Mouse (Mus musculus) myocyte (in vitro differentiated cells): Measurements from ENCODE around the gene Zfyve16. TPM values are rescaled to one million over a fixed set of nuclear protein-coding genes. Genes with fewer than 3 reads are reported as not detected.

Source experiments
- H3K27me3 ChIP-seq: one replicate; pipeline ENCODE4 v1.6.1; 2011; ENCODE audit not compliant: control insufficient read depth, insufficient read depth, insufficient read length
- H3K36me3 ChIP-seq: one replicate; pipeline ENCODE4 v1.6.1; 2011; ENCODE audit not compliant: control insufficient read depth, insufficient read depth
- H3K4me2 ChIP-seq: one replicate; pipeline ENCODE4 v1.6.1; 2011; ENCODE audit warnings: low read depth, control low read depth
- H3K4me3 ChIP-seq: one replicate; pipeline ENCODE4 v1.5.1; 2011; ENCODE audit warnings: mild to moderate bottlenecking, control low read depth, moderate library complexity
- H3K79me2 ChIP-seq: one replicate; pipeline ENCODE4 v1.6.1; 2011; ENCODE audit not compliant: control insufficient read depth, insufficient read depth
- H3ac ChIP-seq: one replicate; pipeline ENCODE4 v1.6.1; 2011; ENCODE audit not compliant: control insufficient read depth, insufficient read length
- CEBPB ChIP-seq: IDR thresholded peaks from 2 replicates; pipeline ENCODE4 v1.6.1; 2011; ENCODE audit warnings: mild to moderate bottlenecking, moderate library complexity; ENCODE audit not compliant: poor library complexity, insufficient read depth, severe bottlenecking
- E2F4 ChIP-seq: IDR thresholded peaks from one replicate; pipeline ENCODE4 v1.6.1; 2011; ENCODE audit warnings: mild to moderate bottlenecking, control low read depth, moderate library complexity; ENCODE audit not compliant: insufficient read depth
- MAX ChIP-seq: IDR thresholded peaks from one replicate; pipeline ENCODE4 v1.6.1; 2011; ENCODE audit warnings: low read depth, mild to moderate bottlenecking, control low read depth
- MYOD1 ChIP-seq, 3 experiments: IDR thresholded peaks; one replicate each; pipeline ENCODE4 v1.6.1; 2011; ENCODE audit warnings: control low read depth in 2 of 3, low read depth in 2 of 3, mild to moderate bottlenecking in 2 of 3, moderate library complexity in 1 of 3; ENCODE audit not compliant: insufficient read length in 2 of 3, control insufficient read depth in 1 of 3
- MYOG ChIP-seq, 3 experiments: IDR thresholded peaks; one replicate each; pipeline ENCODE4 v1.6.1; 2011; ENCODE audit warnings: control low read depth in 2 of 3, low read depth in 2 of 3, mild to moderate bottlenecking in 2 of 3; ENCODE audit not compliant: insufficient read length in 2 of 3, control insufficient read depth in 1 of 3, insufficient read depth in 1 of 3
- POLR2A ChIP-seq: IDR thresholded peaks from one replicate; pipeline ENCODE4 v1.6.1; 2011; ENCODE audit warnings: low read depth, mild to moderate bottlenecking, control low read depth, moderate library complexity; ENCODE audit not compliant: insufficient read length
- POLR2AphosphoS2 ChIP-seq: IDR thresholded peaks from one replicate; pipeline ENCODE4 v1.6.1; 2011; ENCODE audit warnings: low read depth, control low read depth; ENCODE audit not compliant: insufficient read length
- REST ChIP-seq: IDR thresholded peaks from one replicate; pipeline ENCODE4 v1.6.1; 2011; ENCODE audit warnings: mild to moderate bottlenecking, control low read depth, moderate library complexity; ENCODE audit not compliant: insufficient read depth, insufficient read length
- SRF ChIP-seq: IDR thresholded peaks from one replicate; pipeline ENCODE4 v1.6.1; 2011; ENCODE audit warnings: low read depth; ENCODE audit not compliant: control insufficient read depth, insufficient read length
- TCF12 ChIP-seq: IDR thresholded peaks from one replicate; pipeline ENCODE4 v1.6.1; 2011; ENCODE audit warnings: mild to moderate bottlenecking, control low read depth; ENCODE audit not compliant: poor library complexity, insufficient read depth, severe bottlenecking
- TCF3 ChIP-seq: IDR thresholded peaks from one replicate; pipeline ENCODE4 v1.6.1; 2011; ENCODE audit warnings: low read depth, control low read depth; ENCODE audit not compliant: insufficient read length
- USF1 ChIP-seq: IDR thresholded peaks from one replicate; pipeline ENCODE4 v1.6.1; 2011; ENCODE audit warnings: low read depth, mild to moderate bottlenecking, control low read depth, moderate library complexity
- polyA plus RNA-seq: library from polyadenylated mRNA; unstranded; fragments of >200 nt; fragmentation: generic; extraction: Trizol; gene quantifications from one replicate; pipeline ENCODE4 v1.2.1, GENCODE M21; 2012; ENCODE audit warnings: missing spikeins

Zfyve16 gene
- polyA plus RNA-seq, 1 experiment: 3.6 TPM

- H3K4me2 ChIP-seq: peak within 1 kb of the TSS; percentile 13
- peak; percentile 67 for TF ChIP-seq POLR2AphosphoS2
- no peak for TF ChIP-seq TCF3
- no peak within 1 kb of the TSS for H3K4me3 ChIP-seq
These were observed 46.7 kb downstream of the Zfyve16 start, which contains the start of gene Fam151b for GRCm38 (mm10) chr13:92483852-92484463. Gene Fam151b (minus strand): TSS chr13:92484015.

GRCm38 (mm10) chr13:92483348-92483747 lies 47.3 kb downstream of the Zfyve16 start:
- no peaks in the 10 kb centered on the region for H3K79me2 ChIP-seq
- H3K4me2 ChIP-seq: peak overlapping the region; percentile 13
- no peak overlapping the region for H3ac ChIP-seq
- no peak overlapping the region for H3K4me3 ChIP-seq
- no peak for TF ChIP-seq TCF12
- no peak for TF ChIP-seq MAX
- TF ChIP-seq E2F4: no peak
- no peak for TF ChIP-seq MYOD1 (IDR thresholded peaks at IDR 0.05; ENCODE audit: control insufficient read depth in 1 of 3, insufficient read length in 2 of 3, low read depth in 2 of 3)
- no peak for TF ChIP-seq USF1
- TF ChIP-seq POLR2AphosphoS2: no peak
- TF ChIP-seq MYOG (IDR thresholded peaks at IDR 0.05; ENCODE audit: control insufficient read depth in 1 of 3, insufficient read depth in 1 of 3, insufficient read length in 2 of 3, low read depth in 2 of 3): no peak
- no peak for TF ChIP-seq POLR2A
- no peak for TF ChIP-seq TCF3
- no peak for TF ChIP-seq SRF
- no peak for TF ChIP-seq CEBPB
- no peaks in the 10 kb centered on the region for H3K27me3 ChIP-seq
- peaks cover 16% of the 10 kb centered on the region for H3K36me3 ChIP-seq

More at GRCm38 (mm10) chr13:92483852-92484463, 46.7 kb downstream of the Zfyve16 start, which contains the start of gene Fam151b:
- no peak within 1 kb of the TSS for H3ac ChIP-seq
- peaks cover 16% of the 10 kb centered on the region for H3K36me3 ChIP-seq
- H3K79me2 ChIP-seq: no peaks in the 10 kb centered on the region
- H3K27me3 ChIP-seq: no peaks in the 10 kb centered on the region

DNA sequence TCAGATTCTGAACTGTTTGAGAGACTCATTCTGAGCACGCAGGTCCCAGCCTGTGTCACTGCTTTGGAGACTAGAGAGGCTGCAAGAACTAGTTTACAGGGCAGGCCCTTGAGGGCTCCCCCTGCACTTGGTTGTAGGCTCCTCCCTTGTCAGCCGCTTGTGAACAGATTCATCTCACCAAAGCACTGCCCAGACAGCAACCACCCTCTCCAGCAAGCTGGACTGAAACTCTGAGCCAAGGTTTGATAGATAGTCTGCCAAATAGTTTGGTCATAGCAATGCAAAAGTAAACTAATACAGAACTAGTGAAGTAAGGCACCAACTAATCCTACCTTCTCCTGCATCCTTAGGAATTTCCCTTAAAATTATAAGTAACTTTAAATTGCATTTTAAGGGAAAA lies 60.5 kb downstream of the Zfyve16 start:
- TF ChIP-seq TCF12 (no peak), TCF3 (no peak), POLR2AphosphoS2 (no peak), MAX (no peak), MYOG (IDR thresholded peaks at IDR 0.05; ENCODE audit: control insufficient read depth in 1 of 3, insufficient read depth in 1 of 3, insufficient read length in 2 of 3, low read depth in 2 of 3) (no peak), USF1 (no peak), REST (no peak), SRF (no peak), CEBPB (no peak), MYOD1 (IDR thresholded peaks at IDR 0.05; ENCODE audit: control insufficient read depth in 1 of 3, insufficient read length in 2 of 3, low read depth in 2 of 3) (no peak)
- Histone ChIP-seq H3K36me3 (no peaks in the 10 kb centered on the region), H3K4me3 (no peak overlapping the region), H3K4me2 (no peak overlapping the region), H3ac (no peak overlapping the region), H3K27me3 (no peaks in the 10 kb centered on the region), H3K79me2 (no peaks in the 10 kb centered on the region)

DNA sequence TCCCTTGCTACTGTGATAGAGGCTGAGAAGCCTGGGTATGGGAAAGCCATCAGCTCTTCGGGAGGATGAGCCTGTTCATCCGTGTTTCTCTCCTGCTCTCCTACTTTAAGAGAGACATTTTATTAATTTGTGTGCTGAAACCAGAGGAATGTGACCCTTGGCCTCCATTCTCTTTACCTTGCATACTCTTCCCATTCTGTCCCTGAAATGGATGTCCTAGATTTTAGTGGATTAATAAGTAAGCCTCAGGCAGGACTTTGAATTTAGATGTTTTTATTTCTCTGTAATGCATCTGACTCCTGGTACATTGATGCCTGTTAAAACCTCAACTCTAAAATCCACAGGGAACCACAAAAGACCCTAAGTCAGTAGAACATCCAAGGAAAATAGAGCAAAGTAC lies 61.3 kb downstream of the Zfyve16 start:
- TF ChIP-seq MYOD1 (IDR thresholded peaks at IDR 0.05; ENCODE audit: control insufficient read depth in 1 of 3, insufficient read length in 2 of 3, low read depth in 2 of 3) (no peak), MYOG (IDR thresholded peaks at IDR 0.05; ENCODE audit: control insufficient read depth in 1 of 3, insufficient read depth in 1 of 3, insufficient read length in 2 of 3, low read depth in 2 of 3) (no peak)

GRCm38 (mm10) chr13:92467891-92468290 lies 62.8 kb downstream of the Zfyve16 start:
- H3K4me3 ChIP-seq: no peak overlapping the region
- TF ChIP-seq MYOG (IDR thresholded peaks at IDR 0.05; ENCODE audit: control insufficient read depth in 1 of 3, insufficient read depth in 1 of 3, insufficient read length in 2 of 3, low read depth in 2 of 3) (no peak), REST (no peak), TCF3 (no peak), CEBPB (no peak), POLR2AphosphoS2 (no peak), SRF (no peak)
- H3K4me2 ChIP-seq: no peak overlapping the region
- H3K27me3 ChIP-seq: no peaks in the 10 kb centered on the region
- H3ac ChIP-seq: no peak overlapping the region
- H3K36me3 ChIP-seq: no peaks in the 10 kb centered on the region
- H3K79me2 ChIP-seq: no peaks in the 10 kb centered on the region

More for the DNA sequence above, 61.3 kb downstream of the Zfyve16 start:
- no peak overlapping the region for H3K4me2 ChIP-seq
- H3K79me2 ChIP-seq: no peaks in the 10 kb centered on the region
- H3K36me3 ChIP-seq: no peaks in the 10 kb centered on the region
- H3ac ChIP-seq: no peak overlapping the region
- no peak overlapping the region for H3K4me3 ChIP-seq
- H3K27me3 ChIP-seq: no peaks in the 10 kb centered on the region
